Mouse (Mus musculus) MEL (cell line): Measurements from ENCODE around the gene Sipa1l2.

Experiments
- CHD2 ChIP-seq: IDR thresholded peaks from 2 replicates; pipeline ENCODE4 v1.6.1; 2011; ENCODE audit warnings: low read length, improper control_type of control experiment
- CTCF ChIP-seq, 3 experiments: IDR thresholded peaks in 2 of 3; conservative IDR thresholded peaks in 1 of 3; 2 replicates each; pipeline ENCODE4 v1.5.1; 2011 to 2012; ENCODE audit warnings: low read length in 3 of 3, low read depth in 2 of 3, mild to moderate bottlenecking in 2 of 3, improper control_type of control experiment in 1 of 3, inconsistent platforms in 1 of 3, mixed read lengths in 1 of 3, moderate library complexity in 1 of 3; ENCODE audit not compliant: control insufficient read depth in 1 of 3, insufficient read depth in 1 of 3, poor library complexity in 1 of 3, severe bottlenecking in 1 of 3
- EP300 ChIP-seq, 2 experiments: IDR thresholded peaks; 2 replicates each; pipeline ENCODE4 v1.6.1; 2011; ENCODE audit warnings: improper control_type of control experiment in 2 of 2, low read length in 2 of 2, low read depth in 1 of 2, mild to moderate bottlenecking in 1 of 2
- GATA1 ChIP-seq: IDR thresholded peaks from 2 replicates; pipeline ENCODE4 v1.6.1; 2011; ENCODE audit warnings: low read depth, low read length, improper control_type of control experiment
- HCFC1 ChIP-seq: IDR thresholded peaks from 2 replicates; pipeline ENCODE4 v1.6.1; 2012; ENCODE audit warnings: low read depth, mild to moderate bottlenecking, inconsistent platforms, low read length, improper control_type of control experiment, moderate library complexity
- MAFK ChIP-seq: IDR thresholded peaks from 2 replicates; pipeline ENCODE4 v1.6.1; 2011; ENCODE audit warnings: low read depth, mild to moderate bottlenecking, low read length, improper control_type of control experiment, borderline replicate concordance
- MEF2A ChIP-seq: IDR thresholded peaks from 2 replicates; pipeline ENCODE4 v1.6.1; 2014; ENCODE audit warnings: low read depth, mild to moderate bottlenecking, inconsistent platforms, low read length, improper control_type of control experiment; ENCODE audit not compliant: poor library complexity, insufficient replicate concordance, severe bottlenecking; ENCODE audit errors: extremely low read depth
- MXI1 ChIP-seq: IDR thresholded peaks from 2 replicates; pipeline ENCODE4 v1.6.1; 2011; ENCODE audit warnings: mild to moderate bottlenecking, low read depth, low read length, improper control_type of control experiment
- NRF1 ChIP-seq: IDR thresholded peaks from 2 replicates; pipeline ENCODE4 v1.6.1; 2014; ENCODE audit warnings: low read depth, mild to moderate bottlenecking, inconsistent platforms, low read length, improper control_type of control experiment, moderate library complexity; ENCODE audit not compliant: poor library complexity, insufficient read depth, severe bottlenecking
- POLR2A ChIP-seq, 2 experiments: IDR thresholded peaks; 2 replicates each; pipeline ENCODE4 v1.6.1; 2011 to 2012; ENCODE audit warnings: low read length in 2 of 2, mild to moderate bottlenecking in 2 of 2, control low read depth in 1 of 2, improper control_type of control experiment in 1 of 2, low read depth in 1 of 2, moderate library complexity in 1 of 2; ENCODE audit not compliant: control insufficient read depth in 1 of 2, insufficient read depth in 1 of 2, poor library complexity in 1 of 2
- RAD21 ChIP-seq: IDR thresholded peaks from 2 replicates; pipeline ENCODE4 v1.6.1; 2011; ENCODE audit warnings: mild to moderate bottlenecking, low read depth, low read length, improper control_type of control experiment
- RCOR1 ChIP-seq: IDR thresholded peaks from 2 replicates; pipeline ENCODE4 v1.6.1; 2012; ENCODE audit warnings: low read depth, mild to moderate bottlenecking, inconsistent platforms, low read length, improper control_type of control experiment
- ZMIZ1 ChIP-seq: IDR thresholded peaks from 2 replicates; pipeline ENCODE4 v1.6.1; 2012; ENCODE audit warnings: low read depth, mild to moderate bottlenecking, inconsistent platforms, low read length, improper control_type of control experiment, moderate library complexity
- ZNF384 ChIP-seq: IDR thresholded peaks from 2 replicates; pipeline ENCODE4 v1.6.1; 2012; ENCODE audit warnings: low read depth, mild to moderate bottlenecking, inconsistent platforms, low read length, improper control_type of control experiment

DNA sequence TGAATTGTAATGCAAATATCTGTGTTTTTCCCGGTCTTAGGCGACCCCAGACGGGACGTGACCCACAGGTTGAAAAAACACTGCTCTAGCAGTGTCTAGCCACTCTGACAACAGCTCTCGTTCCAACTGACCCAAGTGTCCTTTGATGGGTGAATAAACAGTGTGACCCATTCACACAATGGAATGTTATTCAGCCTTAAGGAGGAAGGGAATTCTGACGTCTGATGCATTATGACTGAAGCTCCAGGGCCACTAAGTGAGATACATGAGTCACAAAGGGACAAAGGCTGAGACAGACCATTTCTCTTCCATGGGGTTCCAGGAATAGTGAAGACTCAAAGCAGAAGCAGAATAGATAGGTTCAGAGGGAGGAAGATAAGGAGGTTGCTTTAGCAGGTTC is 47.5 kb downstream of the Sipa1l2 start:
- TF ChIP-seq ZNF384 (no peak), POLR2A (IDR thresholded peaks at IDR 0.05; ENCODE audit: control insufficient read depth in 1 of 2, insufficient read depth in 1 of 2, low read depth in 1 of 2, low read length in 2 of 2, poor library complexity in 1 of 2) (no peak), MEF2A (no peak), CTCF (IDR thresholded peaks at IDR 0.05 in 2 of 3, conservative IDR thresholded peaks at IDR 0.05 in 1 of 3; ENCODE audit: control insufficient read depth in 1 of 3, insufficient read depth in 1 of 3, low read depth in 2 of 3, low read length in 3 of 3, poor library complexity in 1 of 3, severe bottlenecking in 1 of 3) (no peak), MXI1 (no peak), RCOR1 (no peak), HCFC1 (no peak), RAD21 (no peak), NRF1 (no peak), CHD2 (no peak), GATA1 (no peak), EP300 (IDR thresholded peaks at IDR 0.05; ENCODE audit: low read depth in 1 of 2, low read length in 2 of 2) (no peak), MAFK (no peak), ZMIZ1 (no peak)
